Comparison of ENCODE assay signal across 14 mouse cellular contexts in genomic region chr3:149233191-149233641, GRCm38 (mm10).
DNase-seq lines count a peak whose midpoint lies in the region; ATAC-seq and TF ChIP-seq lines count a peak whose summit lies in the region.
"Had no signal": no experiment of that assay in that cellular context is flagged by ENCODE, and none has a peak within 500 bp of the region (broad histone marks: within the 10 kb centered on the region; RNA-seq: fewer than 3 reads in every experiment).

No protein-coding gene starts in this region.

- TF ChIP-seq CTCF in kidney, postnatal 0 days (IDR thresholded peaks at IDR 0.05; ENCODE audit: low read depth) = no peak
- TF ChIP-seq CTCF in testis, adult 2 months (IDR thresholded peaks at IDR 0.05; ENCODE audit: control insufficient read depth, insufficient read depth, insufficient replicate concordance, low read depth, low read length) = no peak

- no peaks in the 10 kb centered on the region for H3K36me3 ChIP-seq in kidney, postnatal 0 days (ENCODE audit: insufficient read depth, low read length)
- no peaks in the 10 kb centered on the region for H3K36me3 ChIP-seq in testis, adult 2 months (ENCODE audit: control insufficient read depth, insufficient read depth, low read length)
- H3K36me3 ChIP-seq: G1E; midbrain, embryonic 12.5 days; neural tube, embryonic 13.5 days had no signal

- H3K9me3 ChIP-seq in kidney, postnatal 0 days (replicated peaks; ENCODE audit: low read length) = no peaks in the 10 kb centered on the region
- H3K9me3 ChIP-seq: midbrain, embryonic 12.5 days; neural tube, embryonic 13.5 days had no signal

- no peak overlapping the region for H3K9ac ChIP-seq in kidney, postnatal 0 days (ENCODE audit: low read depth, low read length)
- H3K9ac ChIP-seq: liver, embryonic 14.5 days; midbrain, embryonic 12.5 days; neural tube, embryonic 13.5 days had no signal

- H3K4me2 ChIP-seq in kidney, postnatal 0 days (ENCODE audit: low read length) = no peak overlapping the region
- H3K4me2 ChIP-seq: midbrain, embryonic 12.5 days; neural tube, embryonic 13.5 days had no signal

- TF ChIP-seq POLR2A in testis, adult 2 months (IDR thresholded peaks at IDR 0.05; ENCODE audit: control insufficient read depth, low read depth, low read length) = no peak

- H3K27me3 ChIP-seq in kidney, postnatal 0 days (ENCODE audit: insufficient read depth, low read length) = no peaks in the 10 kb centered on the region
- no peaks in the 10 kb centered on the region for H3K27me3 ChIP-seq in testis, adult 2 months (ENCODE audit: control insufficient read depth, insufficient read depth, low read length)
- H3K27me3 ChIP-seq: midbrain, embryonic 12.5 days; neural tube, embryonic 13.5 days had no signal

- no peaks in the 10 kb centered on the region for H3K4me1 ChIP-seq in kidney, postnatal 0 days (replicated peaks; ENCODE audit: insufficient read depth, low read length)
- H3K4me1 ChIP-seq in testis, adult 2 months (ENCODE audit: control insufficient read depth, insufficient read depth, low read length) = no peaks in the 10 kb centered on the region
- H3K4me1 ChIP-seq: midbrain, embryonic 12.5 days; neural tube, embryonic 13.5 days had no signal

- 0 out of 2 replicates have a peak, but pooled peaks have one; percentile 29 for ATAC-seq in kidney, postnatal 0 days (replicated peaks; ENCODE audit: low FRiP score, low read depth)

- H3K27ac ChIP-seq in kidney, postnatal 0 days = no peak overlapping the region
- peak overlapping the region; percentile 59 for H3K27ac ChIP-seq in testis, adult 2 months (ENCODE audit: control insufficient read depth, insufficient read depth, low read depth, low read length)
- H3K27ac ChIP-seq: liver, embryonic 14.5 days; midbrain, embryonic 12.5 days; neural tube, embryonic 13.5 days had no signal

- WGBS in kidney, postnatal 0 days = 45% methylated on average over 7 of the region's 7 CpGs

- peak; percentile 56 to 69 for DNase-seq in frontal cortex, adult 2 months (ENCODE audit: extremely low spot score in 1 of 2, low spot score in 1 of 2)
- no peak for DNase-seq in frontal cortex, postnatal 14 days (ENCODE audit: low spot score in 2 of 2)
- peak; percentile 64 for DNase-seq in kidney, postnatal 0 days (ENCODE audit: low spot score)
- no peak for DNase-seq in kidney, postnatal 14 days
- no peak for DNase-seq in testis, postnatal 10 days (ENCODE audit: low spot score)
- DNase-seq in testis, postnatal 14 days (ENCODE audit: low spot score) = peak; percentile 35
- DNase-seq in retina, postnatal 1 day = no peak
- DNase-seq: embryo, embryonic 11 days; kidney, adult 18-20 months had no signal

- H3K4me3 ChIP-seq in kidney, postnatal 0 days (replicated peaks; ENCODE audit: low read depth, low read length) = no peak overlapping the region
- no peak overlapping the region for H3K4me3 ChIP-seq in testis, adult 2 months (ENCODE audit: control insufficient read depth, low read depth, low read length)
- H3K4me3 ChIP-seq: midbrain, embryonic 12.5 days; neural tube, embryonic 13.5 days had no signal

Comparison
In these comparisons a context has a peak if more than half of its experiments do, and no peak if none do; other contexts are left out.
1. DNase-seq: peak in frontal cortex, adult 2 months (2 of 2), kidney, postnatal 0 days (single experiment) and testis, postnatal 14 days (single experiment); none in frontal cortex, postnatal 14 days (0 of 2), kidney, postnatal 14 days (single experiment), testis, postnatal 10 days (single experiment) and retina, postnatal 1 day (single experiment).